Mouse (Mus musculus) kidney, postnatal 14 days (tissue): ENCODE data around the gene Pla2g12a.

Experiments used
- DNase-seq: peaks from one replicate; pipeline ENCODE4 v3.0.0; 2022; ENCODE audit warnings: mixed read lengths

The Pla2g12a gene

GRCm38 (mm10) chr3:129878405-129879021 lies at the start of gene Pla2g12a:
Pla2g12a (plus strand) TSS chr3:129878606.
- peak; percentile 96 for DNase-seq

- DNase-seq = no peak
Observed at GRCm38 (mm10) chr3:129830626-129831025, 47.8 kb upstream of the Pla2g12a start.

GRCm38 (mm10) chr3:129831035-129831568 lies 47.3 kb upstream of the Pla2g12a start, which contains the start of gene Gar1:
Gar1 (minus strand) TSS chr3:129831396.
- peak; percentile 97 for DNase-seq

DNA sequence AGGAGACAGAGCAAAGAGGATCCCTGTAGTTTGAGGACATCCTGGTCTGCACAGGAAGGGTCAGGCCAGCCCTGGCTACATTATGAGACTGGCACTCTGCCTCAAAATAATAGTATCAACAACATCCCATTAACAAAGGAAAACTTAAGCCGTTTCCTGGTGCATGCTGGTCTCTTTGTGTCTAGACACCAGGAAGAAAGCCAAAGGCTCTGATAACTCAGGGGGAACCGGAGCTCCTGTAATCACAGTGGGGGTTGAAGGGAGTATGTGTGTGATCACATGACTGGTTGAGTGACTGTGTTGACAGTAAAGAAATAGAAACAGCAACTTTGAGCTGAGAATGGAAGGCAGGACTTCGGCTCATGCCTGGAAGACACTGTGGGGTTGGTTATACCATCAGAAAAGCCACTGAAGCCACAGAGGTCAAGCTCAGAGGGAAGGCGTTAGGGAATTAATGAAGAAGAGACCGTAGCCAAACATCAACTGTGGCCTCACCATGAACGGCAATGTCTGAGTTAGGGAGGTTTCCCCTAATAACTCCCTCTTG lies 42.9 kb upstream of the Pla2g12a start, which contains the start of gene Cfi:
Gene Cfi, plus strand, starts transcription at position 497 of the 547 bp plus-strand sequence.
- DNase-seq = no peak

DNA sequence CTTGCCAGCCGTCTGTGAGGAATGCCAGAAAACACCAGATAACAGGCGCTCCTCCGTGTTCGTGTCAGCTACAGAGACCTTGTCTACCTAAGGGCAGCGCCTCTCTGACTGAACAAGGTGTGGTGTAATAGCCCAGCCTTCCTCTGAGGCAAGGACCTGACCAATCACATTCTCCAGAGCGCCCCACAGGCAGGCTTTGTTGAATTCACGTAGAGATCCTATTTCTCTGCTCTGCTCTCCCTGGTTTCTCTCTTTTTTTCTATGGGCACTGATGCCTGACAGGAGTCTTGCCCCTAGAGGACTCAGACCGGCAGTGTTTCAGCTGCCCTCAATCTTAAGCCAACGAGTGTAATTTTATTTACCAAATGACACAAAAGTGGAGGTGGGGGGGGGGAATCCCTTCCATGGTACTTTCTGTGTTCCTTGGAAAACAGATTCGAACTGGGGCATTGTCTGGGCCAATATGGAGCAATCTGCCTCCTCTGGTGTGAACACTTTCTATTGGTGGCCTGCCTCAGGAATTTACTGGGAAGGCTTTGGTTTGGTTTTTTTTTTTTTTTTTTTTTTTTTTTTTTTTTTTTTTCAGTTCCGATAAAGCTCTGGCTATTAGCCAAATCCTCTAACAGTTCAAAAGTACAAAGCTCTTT lies 42.2 kb upstream of the Pla2g12a start:
- DNase-seq = peak; percentile 61

- DNase-seq = no peak
Observed at GRCm38 (mm10) chr3:129836965-129837364, 41.4 kb upstream of the Pla2g12a start.

DNA sequence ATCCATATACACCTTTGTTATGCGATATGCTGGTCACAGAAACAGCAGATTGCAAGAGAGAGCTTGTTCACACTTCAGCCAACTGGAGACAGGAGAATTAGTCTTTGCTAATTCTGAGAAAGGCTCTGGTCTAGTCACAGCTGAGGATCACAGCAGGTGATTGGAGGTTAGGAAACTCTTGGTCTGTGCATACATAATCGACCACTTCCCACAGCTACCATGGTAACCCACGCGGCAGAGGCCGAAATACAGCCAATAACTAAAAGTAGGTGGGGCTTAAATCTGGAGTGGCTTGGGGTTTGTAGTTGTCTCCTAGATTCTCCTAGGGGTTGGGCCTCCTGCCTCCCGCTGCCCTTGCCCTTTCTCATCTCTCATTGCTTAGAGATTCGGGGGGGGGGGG lies 40.4 kb upstream of the Pla2g12a start:
- no peak for DNase-seq

GRCm38 (mm10) chr3:129845868-129846267 lies 32.5 kb upstream of the Pla2g12a start:
- no peak for DNase-seq

- no peak for DNase-seq
Observed at GRCm38 (mm10) chr3:129846846-129847245, 31.6 kb upstream of the Pla2g12a start.

- no peak for DNase-seq
Observed at GRCm38 (mm10) chr3:129862592-129862991, 15.8 kb upstream of the Pla2g12a start.

DNA sequence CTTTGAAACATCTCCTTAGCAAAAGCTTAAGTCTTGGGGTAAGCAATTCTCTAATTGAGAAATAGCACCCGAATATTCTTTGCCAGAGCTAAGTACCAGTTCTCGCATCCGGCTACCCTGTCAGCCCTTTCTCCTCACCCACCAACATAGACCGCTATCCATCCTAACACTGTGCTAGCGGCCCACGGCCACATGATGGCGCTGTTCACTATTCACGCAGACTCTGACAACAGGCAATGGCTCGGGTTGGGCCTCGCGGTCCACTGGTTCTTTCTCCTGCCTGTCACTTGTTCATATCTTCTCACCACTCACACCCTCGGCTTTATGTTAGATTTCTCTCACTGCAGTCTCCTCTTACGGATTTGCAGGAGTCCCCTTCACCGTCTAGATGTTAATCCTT lies 14.7 kb upstream of the Pla2g12a start:
- DNase-seq = peak; percentile 51

GRCm38 (mm10) chr3:129877327-129877726 lies 1.1 kb upstream of the Pla2g12a start:
- no peak for DNase-seq

DNA sequence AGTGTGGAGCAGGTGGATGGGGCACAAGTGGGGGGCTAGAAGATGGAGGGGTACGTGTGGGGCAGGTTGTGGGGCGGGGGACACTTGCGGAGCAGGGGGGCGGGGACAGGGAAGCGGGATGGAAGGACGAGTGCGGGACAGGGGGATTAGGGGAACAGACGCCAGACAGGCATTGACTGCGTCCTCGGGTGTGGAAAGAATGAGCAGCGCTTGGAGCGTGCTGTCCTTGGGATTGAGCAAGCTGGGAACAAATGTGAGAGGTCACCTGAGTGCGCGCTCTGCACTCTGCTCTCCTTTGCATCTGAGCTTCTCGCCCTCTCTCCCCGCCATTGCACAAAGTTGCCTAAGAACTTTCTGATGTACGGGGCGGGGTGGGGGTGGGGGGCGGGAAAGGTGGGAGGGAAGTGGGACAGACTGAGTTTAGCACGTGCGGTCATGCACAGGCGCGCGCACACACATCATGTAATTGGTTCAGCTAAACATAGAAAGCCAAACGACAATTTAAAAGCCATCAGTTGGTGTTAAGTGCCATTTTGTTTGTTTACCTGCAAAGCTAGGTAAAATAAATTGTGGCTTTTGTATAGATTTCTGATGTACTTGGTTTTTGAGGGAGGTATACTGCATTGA lies 838 bp downstream of the Pla2g12a start:
- peak; percentile 58 for DNase-seq

DNA sequence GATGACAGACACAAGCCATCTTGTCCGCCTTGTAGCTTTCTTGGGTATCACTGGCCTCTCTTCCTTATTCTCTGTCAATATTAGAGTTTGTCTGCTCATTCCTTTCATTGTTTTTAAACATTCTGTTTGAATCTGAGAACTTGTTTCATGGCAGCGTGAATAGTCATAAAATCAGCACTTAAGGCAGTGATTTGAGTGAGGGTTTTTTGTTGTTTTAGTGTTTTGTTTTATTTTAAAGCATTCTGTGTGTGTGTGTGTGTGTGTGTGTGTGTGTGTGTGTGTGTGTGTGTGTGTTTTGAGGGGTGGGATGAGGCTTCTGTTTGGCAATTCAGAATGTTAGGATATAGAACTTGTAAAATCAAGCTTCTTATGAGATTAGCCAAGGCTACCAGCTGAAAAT lies 1.5 kb downstream of the Pla2g12a start:
- no peak for DNase-seq

DNA sequence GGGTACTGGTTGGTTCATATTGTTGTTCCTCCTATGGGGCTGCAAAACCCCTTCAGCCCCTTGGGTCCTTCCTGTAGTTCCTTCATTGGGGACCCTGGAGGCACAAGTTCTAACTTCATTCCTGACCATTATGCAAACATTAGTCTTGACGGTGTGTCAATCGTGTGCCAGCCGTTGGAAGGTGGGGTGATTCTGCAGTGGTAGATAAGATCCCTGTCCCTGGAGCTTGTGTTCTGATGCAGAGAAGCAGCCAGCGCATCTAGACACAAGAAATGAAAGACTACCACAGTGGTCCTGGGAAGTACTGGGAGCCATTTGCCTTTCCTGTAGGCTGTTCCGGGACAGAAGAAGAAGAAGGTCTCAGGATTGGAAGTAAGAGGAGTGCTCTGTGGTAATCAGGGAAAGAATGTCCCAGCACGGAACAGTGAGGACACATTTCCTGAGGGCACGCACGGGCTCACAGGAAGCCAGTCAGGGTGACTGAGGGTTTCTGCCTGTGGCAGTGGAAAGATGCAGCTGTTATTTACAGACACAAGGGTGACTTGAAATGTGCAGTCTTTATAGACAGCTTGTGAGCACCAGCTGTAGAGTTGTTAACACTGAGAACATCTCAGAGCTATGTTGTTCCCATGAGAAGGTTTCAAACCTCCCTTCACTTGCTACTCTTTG lies 2.7 kb downstream of the Pla2g12a start:
- no peak for DNase-seq

DNA sequence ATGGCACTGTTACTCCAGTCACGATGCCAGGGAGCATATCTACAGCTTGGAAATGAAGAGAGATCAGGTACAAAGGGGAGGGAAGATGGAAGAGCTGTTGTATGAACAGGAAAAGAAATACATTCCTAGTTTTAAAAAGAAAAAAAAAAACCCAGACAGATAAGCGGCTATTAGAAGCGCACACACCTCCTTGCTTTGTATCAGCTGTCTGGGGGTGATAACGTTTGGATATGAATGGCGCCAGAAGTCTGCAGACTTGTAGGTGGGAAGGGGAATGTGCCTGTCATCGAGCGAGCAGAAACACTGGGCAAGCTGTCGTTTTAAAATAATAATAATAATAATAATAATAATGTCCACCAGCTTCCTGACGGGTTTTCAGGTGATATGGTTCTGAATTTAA lies 7.2 kb downstream of the Pla2g12a start:
- DNase-seq = no peak

GRCm38 (mm10) chr3:129886430-129886829 lies 8.0 kb downstream of the Pla2g12a start:
- no peak for DNase-seq

GRCm38 (mm10) chr3:129887779-129888517 lies 9.5 kb downstream of the Pla2g12a start:
- DNase-seq = no peak

DNA sequence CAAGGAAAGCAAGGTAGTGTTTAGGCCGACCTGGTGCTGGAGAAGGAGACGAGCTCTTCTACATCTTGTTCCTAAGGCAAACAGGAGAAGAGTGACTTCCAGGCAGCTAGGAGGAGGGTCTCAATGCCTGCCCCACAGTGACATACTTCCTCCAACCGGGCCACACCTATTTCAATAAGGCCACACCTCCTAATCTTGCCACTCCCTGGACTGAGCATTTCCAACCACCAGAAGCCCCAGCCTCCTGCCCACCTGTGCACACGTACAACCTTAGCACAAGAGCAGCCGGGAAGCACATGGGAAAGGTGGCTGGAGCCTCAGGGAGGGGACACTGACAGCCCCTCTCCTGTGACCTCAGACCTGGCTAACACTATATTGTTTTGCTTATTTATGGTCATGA lies 13.6 kb downstream of the Pla2g12a start:
- DNase-seq = no peak

DNA sequence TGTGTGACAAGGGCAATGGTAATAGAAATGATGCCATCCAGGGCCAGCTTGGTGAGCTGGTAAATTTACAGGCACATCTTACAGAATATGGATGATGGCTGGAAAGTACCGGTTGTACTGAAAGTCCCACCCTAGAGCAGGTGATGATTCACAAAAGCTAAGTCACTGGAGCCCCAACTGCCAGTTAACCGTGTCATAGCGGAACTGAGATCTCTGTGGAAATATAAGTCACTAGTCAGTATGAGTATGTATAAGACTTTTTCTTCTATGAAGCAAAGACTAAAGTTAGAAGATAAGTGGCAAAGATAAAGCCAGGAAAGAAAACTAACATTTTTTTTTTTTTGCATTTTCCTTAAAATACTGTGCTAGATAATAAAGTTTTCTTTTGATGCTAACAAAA lies 14.7 kb downstream of the Pla2g12a start:
- no peak for DNase-seq

- DNase-seq = no peak
Observed at GRCm38 (mm10) chr3:129896591-129896990, 18.2 kb downstream of the Pla2g12a start.

DNA sequence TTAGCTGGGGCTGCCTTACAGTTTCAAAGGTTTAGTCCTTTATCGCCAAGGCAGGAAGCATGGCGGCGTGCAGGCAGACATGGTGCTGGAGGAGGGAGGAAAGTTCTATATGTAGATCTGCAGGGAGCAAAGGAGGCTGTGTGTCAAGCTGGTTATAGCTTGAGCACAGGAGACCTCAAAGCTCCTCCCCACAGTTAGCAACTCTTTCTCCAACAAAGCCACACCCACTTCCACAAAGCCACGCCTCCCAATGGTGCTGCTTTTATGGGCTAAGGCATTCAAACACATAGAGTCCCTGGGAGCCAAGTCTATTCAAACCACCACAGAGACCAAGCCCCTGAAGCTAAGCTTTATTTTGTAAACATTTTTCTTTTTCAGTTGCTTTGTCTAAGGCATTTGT lies 20.5 kb downstream of the Pla2g12a start:
- no peak for DNase-seq
